Mouse (Mus musculus) neural tube, embryonic 13.5 days (tissue): ENCODE measurements at regions not wholly inside any gene's neighbourhood (a gene's known extent, or its start where the extent isn't known, plus 50 kb on each side); places are given as distances from the start of the nearest gene placed in this dataset.

Experiments
- ATAC-seq: fragments of 200-750 bp; cut with Nextera tagmentation; 2 replicates; pipeline ENCODE4 v1.8.0; 2017; ENCODE audit warnings: low read depth, mild to moderate bottlenecking, moderate TSS enrichment, moderate library complexity
- H3K27ac ChIP-seq: fragments of 300-500 bp; sonication (generic); replicated peaks from 2 replicates; pipeline ENCODE4 v1.5.1; 2015; ENCODE audit warnings: moderate library complexity, mild to moderate bottlenecking, inconsistent platforms
- H3K27me3 ChIP-seq: fragments of 300-500 bp; sonication (generic); 2 replicates; pipeline ENCODE4 v1.6.1; 2015; ENCODE audit warnings: mild to moderate bottlenecking, inconsistent platforms
- H3K36me3 ChIP-seq: fragments of 300-500 bp; sonication (generic); 2 replicates; pipeline ENCODE4 v1.6.1; 2015; ENCODE audit warnings: mild to moderate bottlenecking, inconsistent platforms
- H3K4me1 ChIP-seq: fragments of 300-500 bp; sonication (generic); replicated peaks from 2 replicates; pipeline ENCODE4 v1.6.1; 2015; ENCODE audit warnings: inconsistent platforms
- H3K4me2 ChIP-seq: fragments of 300-500 bp; sonication (generic); 2 replicates; pipeline ENCODE4 v1.6.1; 2015; ENCODE audit warnings: inconsistent platforms, mild to moderate bottlenecking, moderate library complexity
- H3K4me3 ChIP-seq: fragments of 300-500 bp; sonication (generic); 2 replicates; pipeline ENCODE4 v1.5.1; 2015; ENCODE audit warnings: mild to moderate bottlenecking, inconsistent platforms
- H3K9ac ChIP-seq: fragments of 300-500 bp; sonication (generic); 2 replicates; pipeline ENCODE4 v1.6.1; 2015; ENCODE audit warnings: moderate library complexity, mild to moderate bottlenecking, inconsistent platforms
- H3K9me3 ChIP-seq: fragments of 300-500 bp; sonication (generic); 2 replicates; pipeline ENCODE4 v1.6.1; 2016; ENCODE audit warnings: inconsistent platforms
- WGBS: fragments of 180-500 bp; shearing (Covaris S2); methylation state at CpG from one replicate; pipeline ENCODE4 v1.1.7; 2015; 5-methylcytosine and 5-hydroxymethylcytosine counted together

DNA sequence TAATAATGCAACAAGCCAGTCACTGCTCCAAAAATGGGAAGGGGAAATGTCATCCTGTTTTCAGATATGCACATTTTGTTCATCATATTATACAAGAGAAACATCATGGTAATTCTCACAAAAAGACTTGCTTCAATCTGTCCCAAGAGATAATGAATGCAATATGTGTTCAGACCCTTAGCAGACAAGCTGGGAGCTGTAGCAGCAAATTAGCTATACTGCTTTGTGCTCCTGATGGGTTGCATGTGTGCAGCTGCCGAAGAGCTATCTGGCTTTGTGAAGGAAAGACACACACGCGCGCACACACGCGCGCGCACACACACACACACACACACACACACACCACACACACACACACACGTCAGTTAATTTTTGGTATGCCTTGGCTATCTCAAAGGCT is 441.9 kb downstream of the Tm4sf1 start:
- Histone ChIP-seq H3K4me1 (0 out of 2 replicates have a peak, but pooled peaks cover 4% of the 10 kb centered on the region), H3K9me3 (no peaks in the 10 kb centered on the region), H3K27me3 (no peaks in the 10 kb centered on the region), H3K4me3 (no peak overlapping the region), H3K4me2 (no peak overlapping the region), H3K27ac (peak overlapping the region; percentile 64), H3K36me3 (no peaks in the 10 kb centered on the region), H3K9ac (no peak overlapping the region)
- WGBS: 76% methylated on average over 9 of the region's 9 CpGs
- peak; percentile 69; the same call in 1 of the 2 replicates for ATAC-seq

GRCm38 (mm10) chr3:56845462-56845770 is 456.4 kb downstream of the Tm4sf1 start:
- H3K27ac ChIP-seq: peak overlapping the region; percentile 67; the same call in 1 of the 2 replicates
- no peak overlapping the region for H3K4me3 ChIP-seq
- peaks cover 16% of the 10 kb centered on the region for H3K4me1 ChIP-seq
- no peaks in the 10 kb centered on the region for H3K36me3 ChIP-seq
- no peaks in the 10 kb centered on the region for H3K9me3 ChIP-seq
- ATAC-seq: peak; percentile 51; the same call in 1 of the 2 replicates
- 76% methylated on average over 1 of the region's 1 CpGs for WGBS
- no peak overlapping the region for H3K9ac ChIP-seq
- H3K4me2 ChIP-seq: no peak overlapping the region
- no peaks in the 10 kb centered on the region for H3K27me3 ChIP-seq

DNA sequence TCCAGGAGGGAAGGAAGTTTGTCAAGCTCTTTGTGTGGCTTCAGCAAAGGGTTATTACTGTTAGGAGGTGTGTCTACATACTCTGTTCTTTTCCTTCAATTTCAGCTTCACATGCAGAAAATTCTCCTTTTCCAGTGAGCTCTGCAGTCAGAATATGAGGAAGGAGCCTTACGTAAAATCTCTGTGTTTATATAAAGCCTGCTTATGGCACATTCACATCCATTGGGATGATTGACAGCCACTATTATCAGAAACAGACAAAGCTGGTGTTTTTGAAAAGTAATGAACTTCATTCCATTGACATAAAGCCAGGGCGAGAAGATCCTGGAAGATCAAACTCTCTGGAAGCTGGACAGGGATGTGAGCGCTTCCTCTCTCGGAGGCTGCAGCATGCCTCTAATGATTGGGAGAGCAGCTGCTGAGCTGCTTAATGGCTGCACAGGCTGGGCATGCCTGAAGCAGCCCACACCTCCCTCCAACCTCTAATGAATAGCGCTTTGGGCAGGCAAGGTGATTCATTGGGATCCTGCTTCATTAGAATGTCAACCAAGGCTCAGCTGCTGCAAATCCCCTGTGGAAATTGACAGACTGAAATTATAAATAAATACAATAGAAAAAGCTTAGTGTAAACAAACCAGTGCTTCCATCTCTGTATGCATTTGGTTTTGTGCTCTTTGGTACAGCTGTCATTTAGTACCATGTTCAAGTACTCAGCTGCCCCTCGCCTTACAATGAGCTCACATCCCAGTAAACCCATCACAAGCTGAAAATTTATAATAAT is 456.9 kb downstream of the Tm4sf1 start:
- H3K27me3 ChIP-seq: no peaks in the 10 kb centered on the region
- H3K36me3 ChIP-seq: no peaks in the 10 kb centered on the region
- 28% methylated on average over 6 of the region's 6 CpGs for WGBS
- H3K9ac ChIP-seq: no peak overlapping the region
- peak; percentile 98 for ATAC-seq
- peak overlapping the region; percentile 67 for H3K27ac ChIP-seq
- peak overlapping the region; percentile 27 for H3K4me2 ChIP-seq
- no peaks in the 10 kb centered on the region for H3K9me3 ChIP-seq
- no peak overlapping the region for H3K4me3 ChIP-seq
- peaks cover 16% of the 10 kb centered on the region for H3K4me1 ChIP-seq

DNA sequence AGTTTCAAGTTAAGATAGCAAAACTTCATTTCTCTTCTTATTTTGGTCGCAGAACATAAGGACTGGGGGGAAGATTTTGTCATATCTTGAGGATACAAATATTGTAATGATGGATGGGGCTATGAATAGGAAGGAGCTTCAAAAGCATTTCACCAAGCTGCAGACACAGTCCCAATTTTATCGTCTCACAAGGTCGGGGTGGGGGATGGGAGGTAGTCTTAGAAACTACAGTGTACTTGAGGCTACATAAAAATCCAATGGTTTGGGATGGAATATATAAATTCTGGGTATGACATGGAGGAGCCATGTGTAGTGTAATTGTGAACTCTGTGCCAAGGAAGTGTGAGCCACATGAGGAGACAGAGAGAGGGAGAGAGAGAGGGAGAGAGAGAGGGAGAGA is 464.6 kb downstream of the Tm4sf1 start:
- H3K9me3 ChIP-seq: no peaks in the 10 kb centered on the region
- 88% methylated on average over 3 of the region's 3 CpGs for WGBS
- H3K27ac ChIP-seq: no peak overlapping the region
- H3K9ac ChIP-seq: no peak overlapping the region
- H3K27me3 ChIP-seq: no peaks in the 10 kb centered on the region
- no peak overlapping the region for H3K4me3 ChIP-seq
- no peak for ATAC-seq
- no peaks in the 10 kb centered on the region for H3K4me1 ChIP-seq
- H3K4me2 ChIP-seq: no peak overlapping the region
- no peaks in the 10 kb centered on the region for H3K36me3 ChIP-seq

- no peak overlapping the region for H3K4me2 ChIP-seq
- WGBS: 72% methylated on average over 4 of the region's 4 CpGs
- H3K27ac ChIP-seq: 0 out of 2 replicates have a peak overlapping the region, but pooled peaks have one; percentile 38
- ATAC-seq: no peak
- no peaks in the 10 kb centered on the region for H3K36me3 ChIP-seq
- no peaks in the 10 kb centered on the region for H3K27me3 ChIP-seq
- H3K4me1 ChIP-seq: no peaks in the 10 kb centered on the region
- H3K4me3 ChIP-seq: no peak overlapping the region
- no peak overlapping the region for H3K9ac ChIP-seq
- H3K9me3 ChIP-seq: no peaks in the 10 kb centered on the region
These were observed 471.3 kb downstream of the Tm4sf1 start for GRCm38 (mm10) chr3:56830315-56831097.

- no peak overlapping the region for H3K4me2 ChIP-seq
- no peak overlapping the region for H3K27ac ChIP-seq
- 80% methylated on average over 4 of the region's 4 CpGs for WGBS
- no peaks in the 10 kb centered on the region for H3K36me3 ChIP-seq
- no peak for ATAC-seq
- H3K4me1 ChIP-seq: no peaks in the 10 kb centered on the region
- no peak overlapping the region for H3K4me3 ChIP-seq
- H3K9me3 ChIP-seq: no peaks in the 10 kb centered on the region
- H3K9ac ChIP-seq: no peak overlapping the region
- H3K27me3 ChIP-seq: no peaks in the 10 kb centered on the region
These were observed 477.6 kb downstream of the Tm4sf1 start for GRCm38 (mm10) chr3:56824157-56824556.

DNA sequence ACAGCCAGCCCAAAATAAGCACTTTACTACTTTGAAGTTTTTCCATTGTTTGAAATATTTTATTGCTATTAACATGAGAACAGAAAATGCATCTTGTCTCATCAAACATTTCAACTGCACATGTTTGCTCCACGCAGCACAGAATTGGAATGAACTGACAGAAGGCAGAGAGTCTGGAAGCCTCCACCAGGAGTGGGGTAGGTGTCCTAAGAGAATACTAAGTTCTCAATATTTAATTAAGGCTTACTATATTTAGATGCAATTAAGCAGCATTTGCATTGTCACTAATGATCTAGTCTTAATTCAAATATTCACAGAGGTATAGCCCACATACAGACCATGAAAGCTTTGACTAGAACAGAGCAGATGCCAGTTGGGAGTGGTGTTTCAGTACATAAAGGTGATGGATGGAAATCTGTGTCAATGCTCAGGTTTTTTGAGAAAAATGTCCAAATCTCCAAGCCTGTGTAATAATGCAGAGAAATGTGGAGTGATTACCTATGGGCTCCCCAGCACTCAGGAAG is 491.2 kb downstream of the Tm4sf1 start:
- Histone ChIP-seq H3K9ac (no peak overlapping the region), H3K4me1 (no peaks in the 10 kb centered on the region), H3K4me2 (no peak overlapping the region), H3K27me3 (no peaks in the 10 kb centered on the region), H3K36me3 (no peaks in the 10 kb centered on the region), H3K9me3 (no peaks in the 10 kb centered on the region), H3K4me3 (no peak overlapping the region), H3K27ac (no peak overlapping the region)
- peak; percentile 63 for ATAC-seq
- 55% methylated on average over 1 of the region's 1 CpGs for WGBS

GRCm38 (mm10) chr3:56793054-56793453 is 508.7 kb downstream of the Tm4sf1 start:
- no peaks in the 10 kb centered on the region for H3K4me1 ChIP-seq
- H3K9ac ChIP-seq: no peak overlapping the region
- ATAC-seq: no peak
- H3K9me3 ChIP-seq: no peaks in the 10 kb centered on the region
- no peak overlapping the region for H3K4me2 ChIP-seq
- WGBS: 80% methylated on average over 1 of the region's 1 CpGs
- H3K36me3 ChIP-seq: no peaks in the 10 kb centered on the region
- H3K4me3 ChIP-seq: no peak overlapping the region
- no peak overlapping the region for H3K27ac ChIP-seq
- H3K27me3 ChIP-seq: no peaks in the 10 kb centered on the region

DNA sequence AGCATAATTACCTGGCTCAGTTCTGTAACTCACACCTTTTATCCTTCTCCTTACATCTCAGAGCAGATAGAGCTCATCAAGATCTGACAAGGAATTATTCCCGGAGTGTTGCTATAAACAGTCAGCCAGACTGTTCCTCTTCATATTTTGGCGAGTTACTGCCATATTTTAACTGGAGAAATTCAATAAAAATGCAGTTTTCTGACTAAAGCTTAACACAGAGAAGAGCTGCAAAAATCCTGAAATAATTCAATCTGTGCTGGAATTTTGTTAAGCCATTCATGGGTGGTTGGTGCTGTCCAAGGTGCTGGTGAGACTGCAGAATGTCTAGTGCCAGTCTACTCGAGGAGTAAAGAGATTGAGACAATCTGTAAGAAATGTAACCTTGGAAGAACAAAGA is 512.6 kb downstream of the Tm4sf1 start:
- Histone ChIP-seq H3K4me3 (no peak overlapping the region), H3K9ac (no peak overlapping the region), H3K27me3 (no peaks in the 10 kb centered on the region), H3K4me1 (no peaks in the 10 kb centered on the region), H3K9me3 (no peaks in the 10 kb centered on the region), H3K27ac (no peak overlapping the region), H3K36me3 (no peaks in the 10 kb centered on the region), H3K4me2 (no peak overlapping the region)
- no peak for ATAC-seq
- 55% methylated on average over 3 of the region's 3 CpGs for WGBS

DNA sequence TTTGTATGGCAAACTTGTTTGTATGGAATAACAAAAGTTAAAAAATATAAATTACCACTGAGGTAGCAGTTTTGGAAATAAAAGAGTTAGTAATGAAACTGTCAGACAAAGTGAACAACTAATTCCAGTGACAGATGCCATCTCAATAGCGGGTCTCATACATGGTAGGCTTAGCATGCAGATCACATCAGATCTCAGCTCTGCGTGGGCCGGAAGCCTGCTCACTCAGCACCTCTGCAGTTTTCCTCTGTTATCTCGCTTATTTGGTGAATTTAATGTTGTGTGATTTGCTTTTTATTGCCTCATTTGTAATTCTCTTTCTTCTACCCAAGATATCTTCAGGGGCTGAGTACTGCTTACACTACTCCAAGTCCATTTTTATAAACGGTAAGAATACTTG is 527.9 kb downstream of the Tm4sf1 start:
- Histone ChIP-seq H3K36me3 (no peaks in the 10 kb centered on the region), H3K27me3 (no peaks in the 10 kb centered on the region), H3K4me3 (no peak overlapping the region), H3K4me1 (no peaks in the 10 kb centered on the region), H3K9me3 (no peaks in the 10 kb centered on the region), H3K27ac (no peak overlapping the region), H3K4me2 (no peak overlapping the region), H3K9ac (no peak overlapping the region)
- 88% methylated on average over 5 of the region's 5 CpGs for WGBS
- no peak for ATAC-seq

GRCm38 (mm10) chr3:56770225-56770624 is 531.6 kb downstream of the Tm4sf1 start:
- H3K27me3 ChIP-seq: no peaks in the 10 kb centered on the region
- 86% methylated on average over 2 of the region's 2 CpGs for WGBS
- H3K9ac ChIP-seq: no peak overlapping the region
- H3K4me1 ChIP-seq: no peaks in the 10 kb centered on the region
- no peak overlapping the region for H3K4me3 ChIP-seq
- H3K4me2 ChIP-seq: no peak overlapping the region
- H3K36me3 ChIP-seq: no peaks in the 10 kb centered on the region
- H3K9me3 ChIP-seq: no peaks in the 10 kb centered on the region
- no peak overlapping the region for H3K27ac ChIP-seq
- no peak for ATAC-seq

DNA sequence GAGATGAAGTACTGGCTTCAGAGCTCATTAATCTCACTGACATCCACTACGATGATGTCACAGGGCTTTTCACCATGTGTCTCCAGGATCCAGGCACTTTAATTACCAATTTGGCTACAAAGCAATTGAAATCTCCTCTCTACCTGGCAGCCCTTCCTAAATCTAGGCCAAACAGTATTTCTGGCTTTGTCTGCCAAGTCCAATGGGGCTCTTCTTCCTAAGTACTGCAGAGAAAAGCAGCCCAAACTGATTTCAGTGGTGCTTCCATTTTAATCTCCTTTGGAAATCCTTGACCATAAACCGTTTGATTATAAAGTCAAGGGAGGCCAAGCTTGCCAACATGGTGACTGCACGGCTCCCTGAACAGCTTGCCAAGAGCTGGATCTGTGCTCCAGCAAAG is 534.7 kb downstream of the Tm4sf1 start:
- no peak for ATAC-seq

More for the DNA sequence above, 534.7 kb downstream of the Tm4sf1 start:
- Histone ChIP-seq H3K27ac (no peak overlapping the region), H3K4me1 (no peaks in the 10 kb centered on the region), H3K4me3 (no peak overlapping the region), H3K9me3 (no peaks in the 10 kb centered on the region), H3K27me3 (no peaks in the 10 kb centered on the region), H3K36me3 (no peaks in the 10 kb centered on the region), H3K9ac (no peak overlapping the region), H3K4me2 (no peak overlapping the region)
- 82% methylated on average over 3 of the region's 3 CpGs for WGBS
